Mouse (Mus musculus): ENCODE measurements around the gene Gabrr3. TPM values are rescaled to one million over a fixed set of nuclear protein-coding genes. Genes with fewer than 3 reads are reported as not detected.

The Gabrr3 gene
- polyA plus RNA-seq, 1 experiment from 2014 or later: 0.05 TPM

DNA sequence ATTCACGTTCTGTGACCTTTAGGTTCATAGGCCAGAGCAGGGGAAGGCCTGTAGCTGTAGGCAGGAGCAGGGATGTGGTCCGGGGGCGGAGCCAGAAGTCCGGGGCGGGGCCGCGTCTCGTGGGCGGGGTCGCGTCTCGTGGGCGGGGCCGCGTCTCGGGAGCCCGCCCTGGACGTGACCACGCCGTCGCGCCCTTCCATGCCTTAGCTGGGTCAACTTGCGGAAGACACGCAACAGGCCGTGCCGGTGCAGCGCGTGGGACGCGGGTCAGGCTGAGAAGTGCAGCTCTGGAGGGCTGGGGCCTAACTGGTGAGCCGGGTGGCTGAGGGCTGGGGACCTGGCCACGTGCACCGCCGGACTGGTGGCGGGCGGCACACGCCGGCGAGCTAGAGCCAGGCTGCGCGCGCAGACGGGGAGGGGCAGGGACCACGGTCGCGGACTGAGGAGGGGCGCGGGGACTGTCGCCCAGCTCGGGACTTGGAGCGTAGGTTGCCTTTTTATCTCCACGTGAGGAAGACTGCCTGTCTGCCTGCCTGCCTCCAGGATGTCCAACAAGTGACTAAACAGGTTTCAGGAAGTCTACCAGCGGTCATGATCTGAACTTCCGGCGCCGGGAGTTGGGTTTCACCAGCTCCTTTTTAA, 64.6 kb downstream of the Gabrr3 start, which contains the start of gene Riox2:
TSS of gene Riox2 (plus strand) at position 139 of the 642 bp plus-strand sequence.
- 2% methylated on average over 44 of the region's 56 CpGs for WGBS
- H3K9ac ChIP-seq (replicated peaks): peak within 1 kb of the TSS; percentile 63
- no peaks in the 10 kb centered on the region for H3K27me3 ChIP-seq
- H3K36me3 ChIP-seq: peaks cover 16% of the 10 kb centered on the region; the same call in 1 of the 2 replicates
- no peaks in the 10 kb centered on the region for H3K9me3 ChIP-seq
- peak within 1 kb of the TSS; percentile 72 for H3K4me3 ChIP-seq (replicated peaks)
- peak within 1 kb of the TSS; percentile 59 for H3K4me2 ChIP-seq
- peaks cover 11% of the 10 kb centered on the region for H3K4me1 ChIP-seq (replicated peaks)
- peak within 1 kb of the TSS; percentile 62; the same call in 1 of the 2 replicates for H3K27ac ChIP-seq
- ATAC-seq (ENCODE audit: insufficient number of reproducible peaks, insufficient read depth, low FRiP score, low TSS enrichment, low read depth): peak; percentile 91

DNA sequence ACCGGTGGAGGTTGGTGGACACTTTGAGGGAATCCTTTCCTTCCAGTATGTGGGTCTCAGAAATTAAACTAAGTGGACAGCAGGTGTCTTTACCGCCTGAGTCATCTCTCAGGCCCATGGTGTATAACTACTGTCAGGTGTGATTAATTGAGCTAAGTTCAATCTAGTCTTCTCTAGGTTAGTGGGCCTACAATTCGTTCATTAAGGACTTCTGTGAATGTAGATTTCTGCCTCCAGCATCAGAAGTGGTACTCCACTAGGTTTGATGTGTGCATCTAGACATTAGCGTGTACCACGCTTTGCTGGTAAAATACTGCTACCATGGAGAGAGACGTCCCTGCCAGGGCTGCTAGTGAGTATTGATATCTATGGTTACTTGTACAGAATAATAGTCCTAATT, 65.4 kb downstream of the Gabrr3 start:
- H3K9me3 ChIP-seq: no peaks in the 10 kb centered on the region
- peak overlapping the region; percentile 59 for H3K4me2 ChIP-seq
- peaks cover 11% of the 10 kb centered on the region for H3K4me1 ChIP-seq (replicated peaks)
- no peak overlapping the region for H3K27ac ChIP-seq
- peak overlapping the region; percentile 63; the same call in 1 of the 2 replicates for H3K9ac ChIP-seq (replicated peaks)
- no peak for ATAC-seq (ENCODE audit: insufficient number of reproducible peaks, insufficient read depth, low FRiP score, low TSS enrichment, low read depth)
- peak overlapping the region; percentile 72 for H3K4me3 ChIP-seq (replicated peaks)
- no peaks in the 10 kb centered on the region for H3K27me3 ChIP-seq
- WGBS: 54% methylated on average over 6 of the region's 6 CpGs
- peaks cover 18% of the 10 kb centered on the region for H3K36me3 ChIP-seq

DNA sequence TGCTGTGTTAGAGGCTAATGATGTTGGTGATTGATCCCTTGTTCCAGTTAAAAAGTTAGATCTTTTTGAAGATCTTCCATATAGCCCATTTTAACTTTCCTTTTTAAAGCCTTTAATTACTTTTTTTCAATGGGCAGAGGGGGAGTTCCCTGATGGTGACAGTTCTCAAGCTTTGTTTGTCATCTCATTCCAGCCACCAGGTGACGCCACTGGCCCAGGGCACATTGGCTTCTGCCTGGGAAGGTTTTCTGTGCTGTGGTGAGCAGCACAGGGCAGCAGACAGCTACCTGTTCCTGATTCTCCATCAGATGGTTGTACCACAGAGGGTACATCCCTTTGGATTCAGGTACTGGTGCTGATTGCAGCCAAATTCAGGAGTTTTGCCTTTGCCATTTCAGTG, 67.7 kb downstream of the Gabrr3 start:
- Histone ChIP-seq H3K27ac (no peak overlapping the region), H3K9me3 (no peaks in the 10 kb centered on the region), H3K4me3 (replicated peaks) (no peak overlapping the region), H3K4me2 (no peak overlapping the region), H3K4me1 (replicated peaks) (peaks cover 11% of the 10 kb centered on the region), H3K36me3 (peaks cover 26% of the 10 kb centered on the region), H3K27me3 (no peaks in the 10 kb centered on the region), H3K9ac (replicated peaks) (no peak overlapping the region)
- 15% methylated on average over 1 of the region's 1 CpGs for WGBS
- ATAC-seq (ENCODE audit: insufficient number of reproducible peaks, insufficient read depth, low FRiP score, low TSS enrichment, low read depth): no peak

DNA sequence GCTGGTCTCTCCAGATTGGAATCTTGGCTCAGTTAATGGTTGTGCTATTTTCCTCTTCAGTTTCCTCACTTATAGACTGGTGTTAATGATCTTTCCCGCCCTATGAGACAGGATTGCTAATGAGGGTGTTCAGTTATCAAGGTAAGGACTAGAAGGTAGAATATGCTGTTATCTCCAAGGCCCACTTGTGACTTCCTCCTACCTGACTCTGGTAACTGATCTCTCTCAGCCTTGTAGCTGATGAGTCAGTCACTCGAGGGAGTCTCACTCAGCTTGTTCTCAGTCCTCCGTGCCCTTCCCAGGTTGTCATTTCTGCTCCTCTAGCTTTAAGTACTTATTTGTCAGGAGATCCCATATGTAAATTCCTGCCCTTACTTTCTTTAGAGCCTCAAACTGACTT, 70.8 kb downstream of the Gabrr3 start:
- peaks cover 4% of the 10 kb centered on the region; the same call in 1 of the 2 replicates for H3K4me1 ChIP-seq (replicated peaks)
- no peak for ATAC-seq (ENCODE audit: insufficient number of reproducible peaks, insufficient read depth, low FRiP score, low TSS enrichment, low read depth)
- WGBS: 93% methylated on average over 3 of the region's 3 CpGs
- H3K27me3 ChIP-seq: no peaks in the 10 kb centered on the region
- peaks cover 51% of the 10 kb centered on the region for H3K36me3 ChIP-seq
- H3K4me2 ChIP-seq: no peak overlapping the region
- no peak overlapping the region for H3K9ac ChIP-seq (replicated peaks)
- H3K9me3 ChIP-seq: no peaks in the 10 kb centered on the region
- H3K4me3 ChIP-seq (replicated peaks): no peak overlapping the region
- no peak overlapping the region for H3K27ac ChIP-seq

DNA sequence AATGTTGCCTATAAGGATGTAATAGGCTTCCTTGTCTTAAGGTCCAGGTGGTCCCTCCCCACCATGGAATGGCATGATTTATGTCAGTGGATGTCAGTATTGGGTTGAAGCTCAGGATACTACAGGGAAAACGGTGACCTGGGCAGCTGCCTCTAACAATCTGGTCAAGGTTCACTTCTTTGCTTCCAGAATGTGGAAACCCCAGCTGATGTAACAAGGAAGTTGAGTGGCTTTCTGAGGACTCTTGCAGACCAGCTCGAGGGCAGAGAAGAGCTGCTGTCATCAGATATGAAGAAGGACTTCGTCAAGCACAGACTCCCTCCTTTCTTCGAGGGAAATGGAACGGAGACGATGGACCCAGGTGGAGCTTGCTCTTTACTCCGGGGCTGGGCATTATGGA, 80.1 kb downstream of the Gabrr3 start:
- no peaks in the 10 kb centered on the region for H3K9me3 ChIP-seq
- H3K9ac ChIP-seq (replicated peaks): no peak overlapping the region
- no peak overlapping the region for H3K4me3 ChIP-seq (replicated peaks)
- WGBS: 69% methylated on average over 7 of the region's 7 CpGs
- H3K4me2 ChIP-seq: no peak overlapping the region
- peaks cover 81% of the 10 kb centered on the region for H3K36me3 ChIP-seq
- peaks cover 5% of the 10 kb centered on the region; the same call in 1 of the 2 replicates for H3K4me1 ChIP-seq (replicated peaks)
- ATAC-seq (ENCODE audit: insufficient number of reproducible peaks, insufficient read depth, low FRiP score, low TSS enrichment, low read depth): no peak
- no peak overlapping the region for H3K27ac ChIP-seq
- no peaks in the 10 kb centered on the region for H3K27me3 ChIP-seq

DNA sequence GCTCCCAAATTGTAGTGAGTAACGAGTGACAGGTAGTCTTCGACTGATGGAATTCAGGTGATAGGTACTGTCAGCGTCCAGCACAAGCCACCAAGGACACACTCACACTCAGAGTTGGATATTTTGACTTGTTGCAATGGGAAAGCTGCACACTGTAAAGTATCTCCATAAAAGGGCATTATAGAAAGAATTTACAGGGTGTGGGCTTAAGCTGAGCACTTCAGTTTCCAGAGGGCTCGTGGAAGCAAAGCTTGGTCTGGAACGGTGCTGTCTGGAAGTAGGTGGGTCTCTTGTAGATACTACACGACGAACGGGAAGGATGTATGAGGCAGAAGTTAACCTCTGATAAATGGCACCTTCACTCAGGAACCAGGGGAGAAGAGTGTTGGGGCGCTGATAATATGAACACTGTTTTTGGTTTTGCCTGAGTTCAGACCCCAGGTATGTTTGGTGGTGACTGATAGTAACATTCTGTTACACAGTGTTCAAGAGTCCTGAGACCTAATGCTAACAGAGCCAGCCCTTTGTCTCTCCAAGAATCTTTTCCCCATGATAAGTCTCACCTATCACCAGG, 80.9 kb downstream of the Gabrr3 start:
- no peak for ATAC-seq (ENCODE audit: insufficient number of reproducible peaks, insufficient read depth, low FRiP score, low TSS enrichment, low read depth)
- 67% methylated on average over 9 of the region's 9 CpGs for WGBS
- H3K4me2 ChIP-seq: no peak overlapping the region

DNA sequence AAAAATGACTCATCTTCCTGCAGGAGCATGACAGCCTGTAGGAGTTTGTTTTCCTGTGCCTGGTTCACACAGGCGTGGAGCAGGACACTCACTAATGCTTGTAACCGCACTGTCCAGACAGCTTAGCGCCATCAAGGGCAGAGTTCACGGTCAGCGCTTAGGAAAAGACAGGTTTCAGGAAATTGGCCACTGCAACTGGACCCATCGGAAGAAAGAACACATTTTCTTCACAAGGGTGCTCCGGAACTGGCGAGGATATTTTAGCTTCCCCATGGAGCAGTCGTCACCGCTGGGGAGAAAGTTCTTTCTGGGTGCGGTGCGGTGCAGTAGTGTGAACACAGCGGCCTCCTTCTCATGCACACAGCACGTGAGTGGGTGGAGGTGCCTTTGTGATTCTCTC, 86.1 kb downstream of the Gabrr3 start:
- H3K9ac ChIP-seq (replicated peaks): no peak overlapping the region
- H3K27ac ChIP-seq: no peak overlapping the region
- 91% methylated on average over 14 of the region's 14 CpGs for WGBS
- no peaks in the 10 kb centered on the region for H3K27me3 ChIP-seq
- H3K9me3 ChIP-seq: no peaks in the 10 kb centered on the region
- H3K4me1 ChIP-seq (replicated peaks): 0 out of 2 replicates have a peak, but pooled peaks cover under 1% of the 10 kb centered on the region
- no peak for ATAC-seq (ENCODE audit: insufficient number of reproducible peaks, insufficient read depth, low FRiP score, low TSS enrichment, low read depth)
- no peak overlapping the region for H3K4me2 ChIP-seq
- peaks cover 74% of the 10 kb centered on the region for H3K36me3 ChIP-seq
- H3K4me3 ChIP-seq (replicated peaks): no peak overlapping the region

More for the DNA sequence above, 80.9 kb downstream of the Gabrr3 start:
- Histone ChIP-seq H3K27ac (no peak overlapping the region), H3K27me3 (no peaks in the 10 kb centered on the region), H3K36me3 (peaks cover 81% of the 10 kb centered on the region), H3K4me1 (replicated peaks) (peaks cover 5% of the 10 kb centered on the region; the same call in 1 of the 2 replicates), H3K9ac (replicated peaks) (no peak overlapping the region), H3K9me3 (no peaks in the 10 kb centered on the region), H3K4me3 (replicated peaks) (no peak overlapping the region)

DNA sequence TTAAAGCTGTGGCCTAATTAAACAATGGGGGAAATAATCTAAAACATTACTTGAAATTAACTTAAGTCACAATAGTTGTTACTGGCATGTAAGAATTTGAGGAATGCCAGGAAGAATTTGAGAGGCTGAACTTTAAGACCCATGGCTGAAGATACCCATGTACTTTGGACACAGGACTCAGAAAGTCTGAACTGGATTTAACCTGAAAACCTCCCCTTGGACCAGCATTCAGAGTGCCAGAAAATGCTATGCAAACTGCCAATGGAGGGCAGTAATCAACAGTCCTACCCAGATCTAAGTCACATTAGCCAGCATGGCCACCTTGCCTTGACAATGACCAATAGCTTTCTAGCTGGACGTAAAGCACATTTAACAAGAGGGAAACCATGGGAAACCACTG, 90.8 kb downstream of the Gabrr3 start:
- Histone ChIP-seq H3K4me3 (replicated peaks) (no peak overlapping the region), H3K4me2 (no peak overlapping the region), H3K4me1 (replicated peaks) (no peaks in the 10 kb centered on the region), H3K36me3 (peaks cover 38% of the 10 kb centered on the region), H3K27ac (no peak overlapping the region), H3K27me3 (no peaks in the 10 kb centered on the region), H3K9me3 (no peaks in the 10 kb centered on the region), H3K9ac (replicated peaks) (no peak overlapping the region)
- no peak for ATAC-seq (ENCODE audit: insufficient number of reproducible peaks, insufficient read depth, low FRiP score, low TSS enrichment, low read depth)
- WGBS: 70% methylated on average over 1 of the region's 1 CpGs

DNA sequence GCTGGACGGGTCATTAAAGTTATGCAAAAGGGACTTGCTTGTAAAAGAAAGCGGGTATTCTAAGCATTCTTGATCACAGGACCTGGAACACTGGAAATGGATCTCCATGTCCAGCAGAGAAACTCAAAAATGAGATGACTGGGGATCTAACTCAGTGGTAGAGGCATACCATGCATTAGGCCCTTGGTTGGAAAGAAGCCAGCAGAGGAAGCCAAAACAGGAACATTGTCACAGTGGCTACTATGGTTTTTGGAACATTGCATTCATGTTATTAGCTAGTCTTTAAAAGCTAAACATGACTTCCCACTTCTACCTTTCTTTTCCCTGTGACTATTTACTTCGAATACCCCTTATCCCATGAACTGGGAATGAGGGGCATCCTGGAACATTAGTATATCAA, 92.0 kb downstream of the Gabrr3 start:
- Histone ChIP-seq H3K4me2 (no peak overlapping the region), H3K4me1 (replicated peaks) (no peaks in the 10 kb centered on the region), H3K27ac (no peak overlapping the region), H3K9me3 (no peaks in the 10 kb centered on the region), H3K27me3 (no peaks in the 10 kb centered on the region), H3K36me3 (peaks cover 31% of the 10 kb centered on the region), H3K9ac (replicated peaks) (no peak overlapping the region), H3K4me3 (replicated peaks) (no peak overlapping the region)
- WGBS: 87% methylated on average over 3 of the region's 3 CpGs
- ATAC-seq (ENCODE audit: insufficient number of reproducible peaks, insufficient read depth, low FRiP score, low TSS enrichment, low read depth): no peak

DNA sequence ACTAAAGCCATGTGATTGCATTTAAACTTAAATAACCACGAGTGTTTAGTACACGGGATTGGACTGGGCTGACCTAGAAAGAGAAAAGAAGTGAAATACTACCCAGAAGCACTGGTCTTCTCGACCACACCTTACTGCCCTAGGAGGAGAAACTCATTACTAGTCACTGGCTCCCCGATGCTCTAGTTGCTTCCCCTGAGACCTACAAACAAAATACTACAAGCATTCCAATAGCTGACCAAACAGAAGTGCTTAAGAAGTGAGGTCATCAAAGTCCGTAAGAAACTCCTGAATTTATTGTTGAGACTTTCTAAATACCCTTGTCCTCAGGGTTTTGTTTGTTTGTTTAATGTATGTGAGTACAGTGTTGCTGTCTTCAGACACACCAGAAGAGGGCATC, 102.7 kb downstream of the Gabrr3 start:
- Histone ChIP-seq H3K4me3 (replicated peaks) (no peak overlapping the region), H3K4me2 (no peak overlapping the region), H3K36me3 (peaks cover 10% of the 10 kb centered on the region; the same call in 1 of the 2 replicates), H3K4me1 (replicated peaks) (no peaks in the 10 kb centered on the region), H3K27me3 (no peaks in the 10 kb centered on the region), H3K9me3 (no peaks in the 10 kb centered on the region), H3K27ac (no peak overlapping the region), H3K9ac (replicated peaks) (no peak overlapping the region)
- ATAC-seq (ENCODE audit: insufficient number of reproducible peaks, insufficient read depth, low FRiP score, low TSS enrichment, low read depth): no peak
- 82% methylated on average over 5 of the region's 5 CpGs for WGBS

Measured in limb, embryonic 12.5 days (tissue).